Mouse (Mus musculus) forebrain, embryonic 10.5 days (tissue): ENCODE results near the gene Stk38l. TPM values are rescaled to one million over a fixed set of nuclear protein-coding genes. Genes with fewer than 3 reads are reported as not detected.
"Not testable (repeated sequence)": the region's sequence is repeated elsewhere in the genome, so short reads cannot be mapped to it uniquely, and the experiment has no call there.

ENCODE experiments used
- DNase-seq: peaks from one replicate; pipeline ENCODE4 v3.0.0-alpha.2; 2017; ENCODE audit warnings: low spot score; ENCODE audit errors: extremely low spot score
- H3K27ac ChIP-seq: fragments of 300-500 bp; sonication (generic); 2 replicates; pipeline ENCODE4 v1.5.1; 2016; ENCODE audit warnings: mild to moderate bottlenecking
- H3K27me3 ChIP-seq: fragments of 300-500 bp; sonication (generic); 2 replicates; pipeline ENCODE4 v1.6.1; 2016; ENCODE audit warnings: mild to moderate bottlenecking; ENCODE audit not compliant: poor library complexity, severe bottlenecking
- H3K36me3 ChIP-seq: fragments of 300-500 bp; sonication (generic); replicated peaks from 2 replicates; pipeline ENCODE4 v1.6.1; 2016; ENCODE audit warnings: mild to moderate bottlenecking, moderate library complexity
- H3K4me1 ChIP-seq: fragments of 300-500 bp; sonication (generic); 2 replicates; pipeline ENCODE4 v1.6.1; 2016
- H3K4me3 ChIP-seq: fragments of 300-500 bp; sonication (generic); 2 replicates; pipeline ENCODE4 v1.5.1; 2016; ENCODE audit warnings: mild to moderate bottlenecking, moderate library complexity
- H3K9me3 ChIP-seq: fragments of 300-500 bp; sonication (generic); 2 replicates; pipeline ENCODE4 v1.6.1; 2016; ENCODE audit warnings: mild to moderate bottlenecking, moderate library complexity
- WGBS: fragments of 180-500 bp; shearing (Covaris S2); methylation state at CpG from one replicate; pipeline ENCODE4 v1.1.7; 2016; 5-methylcytosine and 5-hydroxymethylcytosine counted together
- polyA plus RNA-seq: library from polyadenylated mRNA; unstranded; fragments of >200 nt; fragmentation: Nextera tagmentation; extraction: Ambion mirVana; gene quantifications from 2 replicates; pipeline ENCODE4 v1.2.1, GENCODE M21; 2016

Gene Stk38l
- polyA plus RNA-seq, 1 experiment from 2014 or later = 22.1 TPM

DNA sequence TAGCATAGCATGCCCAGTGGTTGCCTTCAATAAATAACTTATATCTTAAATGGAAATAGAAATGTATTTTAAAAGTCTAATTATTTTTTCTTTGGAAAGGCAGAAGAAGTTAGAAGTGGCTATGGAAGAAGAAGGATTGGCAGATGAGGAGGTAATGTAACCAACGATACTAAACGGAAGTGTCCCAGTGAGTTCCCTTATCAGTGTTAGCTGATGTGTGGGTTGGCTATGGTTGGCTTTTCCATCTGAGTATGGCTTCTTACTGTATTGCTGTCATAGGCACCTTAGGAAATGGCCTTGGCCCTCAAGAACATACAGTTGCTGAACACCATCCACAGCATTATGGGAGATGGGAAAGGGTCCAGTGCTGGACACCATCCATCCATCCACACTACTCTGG lies 35.2 kb downstream of the Stk38l start:
- Histone ChIP-seq H3K4me1 (peaks cover 14% of the 10 kb centered on the region), H3K9me3 (no peaks in the 10 kb centered on the region), H3K27me3 (no peaks in the 10 kb centered on the region), H3K36me3 (peaks cover 7% of the 10 kb centered on the region; the same call in 1 of the 2 replicates), H3K4me3 (no peak overlapping the region), H3K27ac (no peak overlapping the region)
- no peak for DNase-seq
- 98% methylated on average over 2 of the region's 2 CpGs for WGBS

DNA sequence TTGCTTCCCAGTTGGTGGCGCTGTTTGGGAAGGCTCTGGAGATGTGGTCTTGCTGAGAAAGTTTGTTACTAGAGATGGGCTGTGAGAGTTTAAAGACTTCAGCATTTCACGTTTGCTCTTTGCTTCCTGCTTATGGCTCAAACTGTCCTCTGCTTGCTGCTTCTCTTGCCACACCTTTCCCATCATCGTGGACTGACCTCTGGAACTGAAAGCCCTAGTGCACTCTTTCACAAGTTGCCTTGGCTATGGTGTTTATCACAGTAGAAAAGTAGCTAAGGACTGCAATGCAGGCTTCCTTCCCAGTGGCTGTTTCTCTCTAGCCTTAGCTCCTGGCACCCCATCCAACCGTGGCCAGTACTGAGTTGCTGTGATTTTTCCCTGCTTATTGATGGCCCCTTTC lies 35.9 kb downstream of the Stk38l start:
- H3K9me3 ChIP-seq = no peaks in the 10 kb centered on the region
- H3K4me3 ChIP-seq = no peak overlapping the region
- no peaks in the 10 kb centered on the region for H3K27me3 ChIP-seq
- 76% methylated on average over 4 of the region's 4 CpGs for WGBS
- DNase-seq = no peak
- H3K36me3 ChIP-seq = peaks cover 7% of the 10 kb centered on the region; the same call in 1 of the 2 replicates
- peaks cover 14% of the 10 kb centered on the region for H3K4me1 ChIP-seq
- no peak overlapping the region for H3K27ac ChIP-seq

DNA sequence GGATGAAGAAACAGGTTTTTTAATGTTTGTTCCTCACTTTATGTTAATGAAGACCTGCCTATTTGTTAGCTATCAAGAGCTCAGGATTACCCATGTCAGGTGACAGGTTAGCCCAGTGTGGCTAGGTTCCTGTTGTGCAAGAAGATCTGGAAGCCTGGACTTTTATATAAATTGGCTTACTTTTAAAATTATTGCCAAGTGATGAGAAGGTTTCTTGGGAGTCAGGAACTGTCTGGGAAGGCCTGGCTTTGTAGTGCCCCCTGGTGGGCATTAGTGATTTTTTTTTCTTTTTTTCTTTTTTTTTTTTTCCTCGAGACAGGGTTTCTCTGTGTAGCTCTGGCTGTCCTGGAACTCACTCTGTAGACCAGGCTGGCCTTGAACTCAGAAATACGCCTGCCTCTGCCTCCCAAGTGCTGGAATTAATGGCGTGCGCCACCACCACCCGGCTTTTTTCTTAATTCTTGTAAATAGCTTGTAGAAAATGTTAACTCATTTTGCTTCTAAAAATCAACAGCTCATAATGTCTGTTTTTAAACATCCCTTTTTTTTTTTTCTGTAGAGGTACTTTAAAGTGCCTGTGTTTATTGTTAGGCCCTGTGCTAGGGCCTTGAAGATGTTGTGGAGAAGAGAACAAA lies 37.6 kb downstream of the Stk38l start:
- Histone ChIP-seq H3K27ac (no peak overlapping the region), H3K27me3 (no peaks in the 10 kb centered on the region), H3K4me3 (no peak overlapping the region), H3K9me3 (no peaks in the 10 kb centered on the region), H3K36me3 (peaks cover 20% of the 10 kb centered on the region), H3K4me1 (peaks cover 1% of the 10 kb centered on the region)
- WGBS = 63% methylated on average over 5 of the region's 5 CpGs
- no peak for DNase-seq

DNA sequence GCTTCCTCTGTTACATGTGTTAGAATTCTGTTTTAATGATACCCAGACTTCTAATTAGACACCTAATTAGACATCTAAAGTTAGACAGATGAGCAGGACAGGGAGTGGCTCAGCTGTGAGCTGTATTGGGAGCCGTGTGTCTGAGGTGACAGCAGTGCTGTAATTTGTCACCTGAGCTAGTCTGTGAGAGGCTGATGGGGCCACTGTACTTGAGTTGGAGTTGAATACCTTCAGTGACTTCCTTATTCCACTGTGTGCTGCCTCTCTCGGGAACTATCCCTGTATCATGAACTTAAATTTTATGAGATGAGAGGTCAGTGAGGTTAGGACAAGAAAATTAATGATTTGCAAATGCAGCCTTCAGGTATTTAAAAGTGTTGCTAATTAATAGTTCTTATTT lies 39.8 kb downstream of the Stk38l start:
- 65% methylated on average over 2 of the region's 2 CpGs for WGBS

DNA sequence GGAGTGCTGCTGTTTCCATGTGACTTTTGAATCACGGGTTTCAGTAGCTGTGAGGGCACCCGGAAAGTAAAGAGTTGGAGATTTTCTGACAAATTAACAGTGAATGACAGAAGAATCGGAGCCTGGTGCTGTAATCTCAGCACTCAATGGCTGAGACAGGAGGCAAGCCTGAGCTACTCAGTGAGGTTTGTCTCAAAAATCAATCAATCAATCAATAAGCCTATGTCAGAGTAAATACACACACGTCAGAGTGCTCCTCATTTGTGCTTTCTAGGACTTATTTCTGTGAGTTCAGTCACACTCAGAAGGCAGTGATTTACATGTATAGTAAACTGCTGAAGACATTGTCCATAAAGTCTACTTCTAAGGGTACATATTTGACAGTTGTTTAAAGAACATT lies 40.5 kb downstream of the Stk38l start:
- 93% methylated on average over 4 of the region's 4 CpGs for WGBS
- H3K36me3 ChIP-seq = peaks cover 41% of the 10 kb centered on the region
- no peak overlapping the region for H3K4me3 ChIP-seq
- no peaks in the 10 kb centered on the region for H3K9me3 ChIP-seq
- no peaks in the 10 kb centered on the region for H3K4me1 ChIP-seq
- no peak overlapping the region for H3K27ac ChIP-seq
- DNase-seq = no peak
- no peaks in the 10 kb centered on the region for H3K27me3 ChIP-seq

More for the DNA sequence above, 39.8 kb downstream of the Stk38l start:
- Histone ChIP-seq H3K4me3 (no peak overlapping the region), H3K36me3 (peaks cover 39% of the 10 kb centered on the region), H3K27ac (no peak overlapping the region), H3K27me3 (no peaks in the 10 kb centered on the region), H3K9me3 (no peaks in the 10 kb centered on the region), H3K4me1 (no peaks in the 10 kb centered on the region)
- no peak for DNase-seq

DNA sequence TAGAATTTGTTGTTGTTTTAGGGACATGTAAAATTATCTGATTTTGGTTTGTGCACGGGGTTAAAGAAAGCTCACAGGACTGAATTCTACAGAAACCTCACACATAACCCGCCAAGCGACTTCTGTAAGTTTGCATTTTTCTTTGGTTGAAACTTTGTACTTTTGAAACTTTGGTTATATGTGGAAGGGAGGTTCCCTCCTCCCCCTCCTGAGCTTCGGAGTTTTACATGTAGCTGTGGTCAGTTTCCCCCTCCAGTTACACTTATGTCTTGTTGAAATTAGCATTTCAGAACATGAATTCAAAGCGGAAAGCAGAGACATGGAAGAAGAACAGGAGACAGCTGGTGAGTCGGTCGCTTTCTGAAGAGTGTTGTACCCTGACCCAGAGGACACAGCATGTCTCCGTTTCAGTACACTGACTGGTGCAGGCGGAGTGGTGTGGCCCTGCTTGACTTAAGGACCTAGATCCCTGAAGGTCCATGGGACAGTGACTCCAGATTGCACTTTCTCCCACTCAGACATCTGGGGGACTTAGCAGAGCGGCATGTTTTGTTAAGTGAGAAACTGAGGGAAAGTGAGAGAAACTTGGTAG lies 44.1 kb downstream of the Stk38l start:
- H3K9me3 ChIP-seq = no peaks in the 10 kb centered on the region
- no peaks in the 10 kb centered on the region for H3K27me3 ChIP-seq
- H3K27ac ChIP-seq = no peak overlapping the region
- peaks cover 64% of the 10 kb centered on the region for H3K36me3 ChIP-seq
- WGBS = 94% methylated on average over 10 of the region's 10 CpGs
- no peak overlapping the region for H3K4me3 ChIP-seq
- no peaks in the 10 kb centered on the region for H3K4me1 ChIP-seq
- no peak for DNase-seq

DNA sequence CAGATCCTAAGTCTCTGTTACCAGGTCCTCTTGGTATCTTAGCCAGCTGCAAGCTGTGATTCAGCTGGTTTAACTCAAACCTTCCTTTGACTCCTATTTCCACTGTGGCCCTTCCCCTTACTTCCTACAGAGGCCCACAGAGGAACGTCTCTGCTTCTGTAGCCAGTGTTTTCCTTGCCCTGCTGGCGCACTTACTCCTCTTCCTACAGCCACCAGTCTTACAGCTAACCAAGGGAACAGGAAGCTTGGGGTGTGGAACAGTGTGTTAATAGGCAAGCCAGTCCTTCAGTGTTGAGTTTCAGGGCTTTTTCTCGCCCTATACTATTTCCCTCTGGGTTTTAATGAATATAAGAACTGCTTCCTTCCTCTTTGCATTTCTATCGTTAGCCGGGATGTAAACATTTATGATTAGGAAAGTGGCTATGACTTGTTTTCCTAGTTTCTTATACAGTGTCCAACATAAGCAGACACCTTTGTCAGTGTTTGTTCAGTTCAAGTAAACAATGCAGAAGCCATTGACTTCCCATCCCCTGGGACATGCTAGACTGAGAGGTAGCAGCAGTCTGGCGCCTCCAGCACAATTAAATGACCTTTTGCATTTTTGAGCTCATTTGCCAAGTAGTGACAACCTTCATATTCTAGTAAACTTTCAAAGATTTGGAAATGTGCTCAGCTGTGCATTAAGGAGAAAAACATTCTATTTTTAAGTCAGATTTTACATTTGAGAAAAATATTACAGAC lies 45.4 kb downstream of the Stk38l start:
- H3K27ac ChIP-seq = no peak overlapping the region
- no peak for DNase-seq
- H3K27me3 ChIP-seq = no peaks in the 10 kb centered on the region
- H3K36me3 ChIP-seq = peaks cover 75% of the 10 kb centered on the region
- no peaks in the 10 kb centered on the region for H3K9me3 ChIP-seq
- no peak overlapping the region for H3K4me3 ChIP-seq
- 75% methylated on average over 6 of the region's 6 CpGs for WGBS
- no peaks in the 10 kb centered on the region for H3K4me1 ChIP-seq

DNA sequence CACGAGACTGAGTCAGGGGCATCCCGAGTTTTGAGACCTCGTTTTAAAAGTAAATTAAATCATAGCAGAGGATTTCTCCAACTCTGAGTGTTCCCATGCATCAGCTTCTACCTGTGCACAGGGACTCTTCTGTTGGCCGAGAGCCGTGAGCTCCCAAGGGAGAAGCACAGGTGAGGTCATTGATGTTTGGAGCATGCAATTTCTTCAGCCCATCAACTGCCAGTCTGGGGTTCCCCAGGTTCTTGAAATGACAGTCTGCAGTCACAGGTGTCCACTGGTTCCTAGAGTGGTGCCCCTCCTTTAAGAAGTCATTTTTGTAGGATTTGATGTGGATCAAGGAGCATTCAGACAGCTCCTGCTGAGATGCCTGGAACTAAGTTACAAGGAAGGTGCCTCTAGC lies 46.0 kb downstream of the Stk38l start:
- no peaks in the 10 kb centered on the region for H3K4me1 ChIP-seq
- H3K36me3 ChIP-seq = peaks cover 80% of the 10 kb centered on the region
- WGBS = 90% methylated on average over 5 of the region's 5 CpGs
- no peak for DNase-seq
- no peaks in the 10 kb centered on the region for H3K9me3 ChIP-seq
- no peak overlapping the region for H3K27ac ChIP-seq
- H3K4me3 ChIP-seq = no peak overlapping the region
- H3K27me3 ChIP-seq = no peaks in the 10 kb centered on the region

DNA sequence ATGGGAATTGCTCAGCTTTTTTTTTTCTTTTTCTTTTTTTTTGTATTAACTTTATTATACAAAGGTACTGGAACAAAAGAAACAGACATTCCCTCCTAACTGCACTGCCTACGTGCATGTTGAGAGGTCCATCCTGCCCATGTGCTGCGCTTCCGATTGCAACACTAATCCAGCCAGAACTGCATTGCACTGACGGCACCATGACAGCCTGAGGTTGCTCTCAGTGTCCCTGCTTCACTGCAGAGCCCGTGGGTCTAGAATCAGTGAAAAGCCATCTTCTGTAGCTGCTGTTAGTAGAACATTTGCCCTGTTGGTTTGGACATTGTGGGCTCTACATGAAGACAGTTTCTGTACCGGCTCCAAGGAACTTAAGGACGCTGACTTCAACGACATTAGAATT lies 51.1 kb downstream of the Stk38l start:
- H3K4me3 ChIP-seq, H3K27ac ChIP-seq, DNase-seq, H3K27me3 ChIP-seq, H3K4me1 ChIP-seq, H3K9me3 ChIP-seq: not testable (repeated sequence)
- peaks cover 43% of the 10 kb centered on the region for H3K36me3 ChIP-seq
- 79% methylated on average over 8 of the region's 8 CpGs for WGBS

DNA sequence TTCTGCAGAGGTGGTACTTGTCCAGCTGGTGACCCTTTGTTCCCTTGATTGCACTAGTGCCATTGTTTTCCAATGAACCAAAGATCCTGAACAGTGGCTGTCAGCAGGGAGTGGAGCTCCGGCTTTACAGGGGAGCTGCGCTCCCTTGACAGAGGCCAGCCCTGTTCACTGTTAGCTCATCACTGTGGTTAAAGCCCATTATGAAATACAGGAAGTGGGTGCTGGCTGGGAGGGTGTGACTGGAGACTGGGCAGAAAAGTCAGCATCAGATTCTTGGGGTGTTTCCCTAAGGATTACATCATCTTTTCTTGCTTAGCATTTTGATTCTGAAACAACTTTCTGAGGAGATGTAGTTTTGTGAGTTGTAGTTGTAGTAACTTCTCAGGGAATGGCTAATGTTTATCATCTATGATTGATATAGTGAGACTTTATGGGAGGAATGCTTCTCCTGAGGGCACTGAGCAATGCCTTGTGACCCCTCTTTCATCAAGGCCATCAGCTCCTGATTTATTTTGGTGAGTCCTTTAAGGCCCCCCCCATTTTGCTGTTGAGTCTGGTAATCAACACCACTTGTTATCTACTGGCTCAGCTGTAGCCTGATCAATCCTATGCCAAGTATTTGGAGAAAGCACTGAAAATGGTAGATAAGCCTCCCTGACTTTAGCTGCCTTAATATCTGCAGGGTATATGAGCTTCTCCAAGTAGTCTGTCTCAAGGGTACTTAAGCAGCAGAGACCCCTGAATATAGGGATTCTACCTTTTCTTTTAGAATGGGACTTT lies 52.0 kb downstream of the Stk38l start:
- no peaks in the 10 kb centered on the region for H3K9me3 ChIP-seq
- no peak overlapping the region for H3K4me3 ChIP-seq
- peaks cover 8% of the 10 kb centered on the region for H3K4me1 ChIP-seq
- DNase-seq = no peak
- H3K27ac ChIP-seq = no peak overlapping the region
- H3K27me3 ChIP-seq = no peaks in the 10 kb centered on the region
- WGBS = 15% methylated on average over 2 of the region's 2 CpGs
- peaks cover 35% of the 10 kb centered on the region for H3K36me3 ChIP-seq

DNA sequence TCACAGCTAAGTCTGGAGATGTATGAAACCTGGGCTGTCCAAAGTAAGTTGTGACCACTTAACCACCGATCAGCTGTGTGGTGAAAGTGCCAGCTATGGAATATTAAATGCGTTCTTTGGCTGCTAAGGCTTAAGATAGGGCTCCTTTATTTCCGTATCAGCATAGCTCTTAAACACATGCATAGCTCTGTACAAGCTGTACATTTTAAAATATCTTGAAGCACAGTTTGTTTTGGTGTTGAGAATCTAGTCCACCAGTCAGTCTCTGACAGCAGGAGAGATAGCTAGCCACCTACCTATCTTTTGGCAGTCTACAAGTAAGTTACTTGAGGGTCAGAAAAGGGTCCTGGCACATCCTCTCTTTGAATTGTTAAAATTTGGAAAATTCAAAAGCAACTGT lies 53.3 kb downstream of the Stk38l start:
- no peak for DNase-seq
- Histone ChIP-seq H3K27ac (no peak overlapping the region), H3K36me3 (peaks cover 27% of the 10 kb centered on the region), H3K4me3 (no peak overlapping the region), H3K9me3 (no peaks in the 10 kb centered on the region), H3K4me1 (peaks cover 8% of the 10 kb centered on the region), H3K27me3 (no peaks in the 10 kb centered on the region)
- WGBS = 93% methylated on average over 3 of the region's 3 CpGs

DNA sequence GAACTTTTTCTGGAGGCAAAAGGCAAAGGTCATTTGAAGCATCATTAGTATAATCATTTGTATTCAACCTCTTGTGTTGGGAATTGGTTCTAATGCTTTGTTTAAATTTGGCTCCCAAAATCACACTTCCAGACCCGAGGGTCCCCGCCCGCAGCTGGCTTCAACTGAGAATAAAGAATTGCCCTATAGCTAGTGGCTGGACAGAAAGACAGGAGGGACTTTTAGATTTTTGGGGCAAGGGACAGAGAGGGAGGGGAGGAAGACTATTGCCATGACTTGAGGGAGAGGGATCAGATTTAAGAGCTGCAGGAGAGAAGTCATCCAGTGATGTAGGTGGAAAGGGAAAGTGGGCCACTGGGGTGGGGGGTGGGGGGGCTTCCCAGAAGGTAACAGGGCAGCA lies 56.8 kb downstream of the Stk38l start:
- H3K36me3 ChIP-seq = peaks cover under 1% of the 10 kb centered on the region
- no peak overlapping the region for H3K27ac ChIP-seq
- no peak overlapping the region for H3K4me3 ChIP-seq
- 90% methylated on average over 3 of the region's 3 CpGs for WGBS
- DNase-seq = no peak
- peaks cover 4% of the 10 kb centered on the region for H3K4me1 ChIP-seq
- no peaks in the 10 kb centered on the region for H3K27me3 ChIP-seq
- H3K9me3 ChIP-seq = no peaks in the 10 kb centered on the region

DNA sequence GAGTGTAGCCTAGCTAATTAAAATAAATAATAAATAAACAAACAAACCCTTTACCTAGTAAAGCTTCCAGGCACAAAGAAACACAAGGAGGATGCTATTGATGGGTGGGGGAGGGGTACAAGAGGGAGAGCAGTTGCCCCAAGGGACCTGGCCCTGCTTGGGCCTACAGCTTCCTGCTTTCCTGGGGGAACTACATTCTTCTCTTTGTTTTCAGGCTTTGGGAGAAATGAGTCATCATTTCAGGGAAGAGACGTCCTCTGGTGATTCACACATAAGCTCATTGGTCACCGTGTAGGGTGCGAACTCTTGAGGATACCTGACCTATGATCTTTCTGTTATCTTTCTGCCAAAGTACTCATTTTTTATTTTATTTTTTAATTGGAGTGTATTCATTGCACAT lies 68.7 kb downstream of the Stk38l start:
- 69% methylated on average over 3 of the region's 3 CpGs for WGBS
- DNase-seq = no peak
- Histone ChIP-seq H3K4me1 (peaks cover 15% of the 10 kb centered on the region), H3K36me3 (no peaks in the 10 kb centered on the region), H3K9me3 (no peaks in the 10 kb centered on the region), H3K27me3 (peaks cover 39% of the 10 kb centered on the region), H3K27ac (no peak overlapping the region), H3K4me3 (no peak overlapping the region)
